Mouse (Mus musculus) testis, adult 2 months (tissue): Measurements from ENCODE around the gene Slc2a10.

Experiments used
- CTCF ChIP-seq: fragments of 200-500 bp; IDR thresholded peaks from 2 replicates; pipeline ENCODE4 v1.5.1; 2012; ENCODE audit warnings: low read depth, mild to moderate bottlenecking, inconsistent platforms, low read length, moderate library complexity; ENCODE audit not compliant: control insufficient read depth, insufficient read depth, insufficient replicate concordance
- POLR2A ChIP-seq: fragments of 200-500 bp; IDR thresholded peaks from 2 replicates; pipeline ENCODE4 v1.6.1; 2012; ENCODE audit warnings: low read depth, mild to moderate bottlenecking, inconsistent platforms, low read length, moderate library complexity; ENCODE audit not compliant: control insufficient read depth

GRCm38 (mm10) chr2:165515178-165515728 is 11.7 kb downstream of the Slc2a10 start:
- TF ChIP-seq CTCF (no peak), POLR2A (no peak)
